Comparison of ENCODE assay signal across 10 mouse cellular contexts in genomic region chr2:164403396-164404081, GRCm38 (mm10). TPM values are rescaled to one million over a fixed set of nuclear protein-coding genes. Genes with fewer than 3 reads are reported as not detected.
A peak's percentile ranks its signal among the peaks of the same experiment; 100 is the strongest.
DNase-seq lines count a peak whose midpoint lies in the region; ATAC-seq lines count a peak whose summit lies in the region.
"Had no signal": no experiment of that assay in that cellular context is flagged by ENCODE, and none has a peak within 500 bp of the region (broad histone marks: within the 10 kb centered on the region; RNA-seq: fewer than 3 reads in every experiment).

No protein-coding gene starts in this region.

- no peak overlapping the region for H3K9ac ChIP-seq in heart, embryonic 13.5 days
- H3K9ac ChIP-seq in limb, embryonic 15.5 days = 0 out of 2 replicates have a peak overlapping the region, but pooled peaks have one; percentile 14
- no peak overlapping the region for H3K9ac ChIP-seq in stomach, embryonic 15.5 days
- H3K9ac ChIP-seq: liver, embryonic 15.5 days had no signal

- H3K36me3 ChIP-seq in heart, embryonic 13.5 days = no peaks in the 10 kb centered on the region
- peaks cover 8% of the 10 kb centered on the region; the same call in 1 of the 2 replicates for H3K36me3 ChIP-seq in limb, embryonic 15.5 days
- no peaks in the 10 kb centered on the region for H3K36me3 ChIP-seq in stomach, embryonic 15.5 days
- H3K36me3 ChIP-seq: liver, embryonic 15.5 days had no signal

- ATAC-seq in heart, embryonic 13.5 days (ENCODE audit: extremely low read depth, insufficient number of reproducible peaks, low FRiP score, low TSS enrichment) = no peak
- ATAC-seq in limb, embryonic 15.5 days (ENCODE audit: insufficient number of reproducible peaks, low FRiP score, low TSS enrichment, low read depth) = peak; percentile 64
- peak; percentile 9; the same call in 1 of the 2 replicates for ATAC-seq in stomach, embryonic 15.5 days (ENCODE audit: insufficient read depth, low FRiP score, low read depth)

- peak overlapping the region; percentile 55 for H3K4me3 ChIP-seq in heart, embryonic 13.5 days
- H3K4me3 ChIP-seq in limb, embryonic 15.5 days = peak overlapping the region; percentile 44
- H3K4me3 ChIP-seq in stomach, embryonic 15.5 days (replicated peaks) = peak overlapping the region; percentile 42
- H3K4me3 ChIP-seq: liver, embryonic 15.5 days had no signal

- H3K4me2 ChIP-seq in heart, embryonic 13.5 days = peak overlapping the region; percentile 82
- peak overlapping the region; percentile 77 for H3K4me2 ChIP-seq in limb, embryonic 15.5 days
- peak overlapping the region; percentile 68; the same call in 1 of the 2 replicates for H3K4me2 ChIP-seq in stomach, embryonic 15.5 days

- WGBS in heart, embryonic 13.5 days = 12% methylated on average over 14 of the region's 14 CpGs
- 13% methylated on average over 14 of the region's 14 CpGs for WGBS in limb, embryonic 15.5 days
- 21% methylated on average over 14 of the region's 14 CpGs for WGBS in stomach, embryonic 15.5 days

- no peaks in the 10 kb centered on the region for H3K9me3 ChIP-seq in heart, embryonic 13.5 days
- H3K9me3 ChIP-seq in limb, embryonic 15.5 days = no peaks in the 10 kb centered on the region
- no peaks in the 10 kb centered on the region for H3K9me3 ChIP-seq in stomach, embryonic 15.5 days
- H3K9me3 ChIP-seq: liver, embryonic 15.5 days had no signal

- peaks cover 45% of the 10 kb centered on the region for H3K4me1 ChIP-seq in heart, embryonic 13.5 days
- H3K4me1 ChIP-seq in limb, embryonic 15.5 days = peaks cover 55% of the 10 kb centered on the region
- peaks cover 27% of the 10 kb centered on the region for H3K4me1 ChIP-seq in stomach, embryonic 15.5 days
- H3K4me1 ChIP-seq: liver, embryonic 15.5 days had no signal

- intact Hi-C loops in gastrocnemius, postnatal 36 days (cut with DNase I) = loop anchor here (5.0 kb wide), 2 partner anchors 119 to 634 kb away; no protein-coding TSS in a partner anchor

- DNase-seq in heart, adult 9 months (ENCODE audit: low spot score in 2 of 2) = no peak
- peak; percentile 49 for DNase-seq in right cerebral cortex, postnatal 4 days
- DNase-seq in right cerebral cortex, postnatal 36 days (ENCODE audit: low spot score in 2 of 2) = no peak
- DNase-seq in gastrocnemius, postnatal 36 days = no peak
- DNase-seq in urinary bladder, adult 2 months (ENCODE audit: low spot score) = no peak

- no peak overlapping the region for H3K27ac ChIP-seq in heart, embryonic 13.5 days (replicated peaks)
- peak overlapping the region; percentile 87 for H3K27ac ChIP-seq in limb, embryonic 15.5 days
- H3K27ac ChIP-seq in stomach, embryonic 15.5 days = peak overlapping the region; percentile 18; the same call in 1 of the 2 replicates
- H3K27ac ChIP-seq: liver, embryonic 15.5 days had no signal

- peaks cover 99% of the 10 kb centered on the region for H3K27me3 ChIP-seq in heart, embryonic 13.5 days (replicated peaks)
- peaks cover 94% of the 10 kb centered on the region for H3K27me3 ChIP-seq in limb, embryonic 15.5 days
- peaks cover 78% of the 10 kb centered on the region for H3K27me3 ChIP-seq in stomach, embryonic 15.5 days (replicated peaks)

RNA-seq across cellular contexts. Expression of gene Rbpjl, which starts 0.6 kb away (rescaled TPM):
- 0.21 and 0.23 TPM in 2 replicates for polyA plus RNA-seq in heart, embryonic 13.5 days (2015; fragmentation: Nextera tagmentation; extraction: Ambion mirVana)
- polyA plus RNA-seq in limb, embryonic 15.5 days (2015; fragmentation: Nextera tagmentation; extraction: Ambion mirVana) = 1.2 and 1.3 TPM in 2 replicates
- polyA plus RNA-seq in stomach, embryonic 15.5 days (2015; fragmentation: Nextera tagmentation; extraction: Ambion mirVana) = 49.2 and 72.3 TPM in 2 replicates
- total RNA-seq in gastrocnemius, postnatal 36 days (2021) = not detected
- polyA plus RNA-seq in urinary bladder, adult 2 months (2012; rRNA removed) = 0.01 TPM in 1 of 2 replicates, not detected in the other
- total RNA-seq: adrenal gland, adult 18-20 months had no signal

RNA-seq across cellular contexts. Expression of gene Matn4, which starts 1.4 kb away (rescaled TPM):
- polyA plus RNA-seq in heart, embryonic 13.5 days (2015; fragmentation: Nextera tagmentation; extraction: Ambion mirVana) = 5.2 and 7.7 TPM in 2 replicates
- 108 and 113 TPM in 2 replicates for polyA plus RNA-seq in limb, embryonic 15.5 days (2015; fragmentation: Nextera tagmentation; extraction: Ambion mirVana)
- 12.4 and 14.7 TPM in 2 replicates for polyA plus RNA-seq in stomach, embryonic 15.5 days (2015; fragmentation: Nextera tagmentation; extraction: Ambion mirVana)
- total RNA-seq in gastrocnemius, postnatal 36 days (2021) = 1 to 10 TPM; 1.5 to 1.7 TPM
- 3.1 and 3.4 TPM in 2 replicates for polyA plus RNA-seq in urinary bladder, adult 2 months (2012; rRNA removed)

RNA-seq across cellular contexts. Expression of gene Slpi, which starts 14.6 kb away (rescaled TPM):
- 0.90 and 1.8 TPM in 2 replicates for polyA plus RNA-seq in heart, embryonic 13.5 days (2015; fragmentation: Nextera tagmentation; extraction: Ambion mirVana)
- 4.3 TPM in 2 replicates for polyA plus RNA-seq in limb, embryonic 15.5 days (2015; fragmentation: Nextera tagmentation; extraction: Ambion mirVana)
- polyA plus RNA-seq in stomach, embryonic 15.5 days (2015; fragmentation: Nextera tagmentation; extraction: Ambion mirVana) = 5.2 and 12.0 TPM in 2 replicates
- total RNA-seq in gastrocnemius, postnatal 36 days (2021) = 1 to 10 TPM in 1 of 2 experiments, not detected in 1; 1.1 TPM
- 28.3 and 42.1 TPM in 2 replicates for polyA plus RNA-seq in urinary bladder, adult 2 months (2012; rRNA removed)

RNA-seq across cellular contexts. Expression of gene Sdc4, which starts 40.1 kb away (rescaled TPM):
- polyA plus RNA-seq in heart, embryonic 13.5 days (2015; fragmentation: Nextera tagmentation; extraction: Ambion mirVana) = 36.6 and 46.5 TPM in 2 replicates
- polyA plus RNA-seq in limb, embryonic 15.5 days (2015; fragmentation: Nextera tagmentation; extraction: Ambion mirVana) = 107 and 110 TPM in 2 replicates
- 132 and 135 TPM in 2 replicates for polyA plus RNA-seq in stomach, embryonic 15.5 days (2015; fragmentation: Nextera tagmentation; extraction: Ambion mirVana)
- 10 to 100 TPM; 36.5 to 50.3 TPM for total RNA-seq in gastrocnemius, postnatal 36 days (2021)
- 150 and 162 TPM in 2 replicates for polyA plus RNA-seq in urinary bladder, adult 2 months (2012; rRNA removed)

RNA-seq across cellular contexts. Expression of gene Sys1, which starts 53.2 kb away (rescaled TPM):
- 37.2 and 43.0 TPM in 2 replicates for polyA plus RNA-seq in heart, embryonic 13.5 days (2015; fragmentation: Nextera tagmentation; extraction: Ambion mirVana)
- polyA plus RNA-seq in limb, embryonic 15.5 days (2015; fragmentation: Nextera tagmentation; extraction: Ambion mirVana) = 54.5 and 61.2 TPM in 2 replicates
- 60.6 and 61.8 TPM in 2 replicates for polyA plus RNA-seq in stomach, embryonic 15.5 days (2015; fragmentation: Nextera tagmentation; extraction: Ambion mirVana)
- 10 to 100 TPM; 17.2 to 20.3 TPM for total RNA-seq in gastrocnemius, postnatal 36 days (2021)
- 38.9 and 45.9 TPM in 2 replicates for polyA plus RNA-seq in urinary bladder, adult 2 months (2012; rRNA removed)

Comparison
In these comparisons a context has a peak if more than half of its experiments do, and no peak if none do; other contexts are left out.
1. RNA of gene Rbpjl, which starts 0.6 kb away (polyA plus RNA-seq): 49.2 to 72.3 TPM in stomach, embryonic 15.5 days; 1.2 to 1.3 TPM in limb, embryonic 15.5 days, 0.21 to 0.23 TPM in heart, embryonic 13.5 days and 0.01 TPM in urinary bladder, adult 2 months; every median in the first group is over 10 times any median in the second.
2. Peak in every context shown above with its lines, with median percentiles within 50 percentile points of each other: H3K4me2 ChIP-seq and H3K4me3 ChIP-seq.